Mouse (Mus musculus) left cerebral cortex, postnatal 10 days (tissue): ENCODE measurements around the gene Cul4a. TPM values are rescaled to one million over a fixed set of nuclear protein-coding genes. Genes with fewer than 3 reads are reported as not detected.

Experiments used
- DNase-seq, 2 experiments: peaks; one replicate each; pipeline ENCODE4 v3.0.0; 2021 to 2022; ENCODE audit warnings: low spot score in 2 of 2, mixed read lengths in 1 of 2; ENCODE audit errors: extremely low spot score in 1 of 2
- intact Hi-C: fragments of 180-260 bp; cut with DNase I; formaldehyde crosslinking; loops from one replicate; pipeline ENCODE4 v1.15.1; 2025
- total RNA-seq, 2 experiments: library from RNA; stranded (reverse); gene quantifications; 2 replicates each; pipeline ENCODE4 v1.2.3; 2021

Cul4a gene
- total RNA-seq, 2 experiments from 2014 or later: 59.8 to 62.4 TPM

GRCm38 (mm10) chr8:13122887-13123421 is 17.5 kb downstream of the Cul4a start:
- intact Hi-C loops: no loop called here
- no peak for DNase-seq

DNA sequence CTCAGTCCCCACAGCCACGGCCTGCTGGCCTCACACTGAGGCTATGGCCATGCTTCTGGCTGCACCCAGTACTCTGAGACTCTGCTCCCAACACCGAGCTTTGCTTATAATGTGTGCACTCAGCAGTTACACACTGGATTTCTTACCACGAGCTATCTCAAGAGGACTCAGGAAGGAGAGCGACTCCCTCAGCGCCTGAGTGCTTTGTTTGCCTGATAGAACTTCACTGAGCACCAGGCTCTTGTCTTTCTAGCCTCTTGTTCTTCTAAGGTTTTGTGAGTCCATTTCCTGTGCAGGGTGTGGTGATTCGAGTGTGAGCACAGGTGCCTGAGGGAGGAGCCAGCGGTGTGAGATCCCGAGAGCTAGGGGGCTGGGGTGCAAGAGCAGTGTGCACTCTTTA is 19.5 kb downstream of the Cul4a start:
- DNase-seq: no peak
- intact Hi-C loops: no loop called here

DNA sequence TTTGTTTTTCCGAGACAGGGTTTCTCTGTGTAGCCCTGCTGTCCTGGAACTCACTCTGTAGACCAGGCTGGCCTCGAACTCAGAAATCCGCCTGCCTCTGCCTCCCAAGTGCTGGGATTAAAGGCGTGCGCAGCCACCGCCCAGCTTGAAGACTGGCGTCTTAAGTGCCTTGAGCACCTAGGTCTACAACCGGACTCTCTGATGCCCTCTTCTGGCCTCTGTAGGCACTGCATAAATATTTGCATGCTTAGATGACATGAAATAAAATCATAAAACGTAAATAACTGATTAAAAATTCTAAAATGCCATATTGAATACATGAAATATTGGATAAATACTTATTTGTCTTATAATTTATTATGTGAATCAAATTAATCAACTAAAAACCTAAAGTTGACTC is 26.8 kb downstream of the Cul4a start:
- intact Hi-C loops: loop anchor here (10.0 kb wide), 1 partner anchor 237 kb away; no protein-coding TSS in a partner anchor
- peak in 1 of 2 experiments; percentile 49 for DNase-seq

DNA sequence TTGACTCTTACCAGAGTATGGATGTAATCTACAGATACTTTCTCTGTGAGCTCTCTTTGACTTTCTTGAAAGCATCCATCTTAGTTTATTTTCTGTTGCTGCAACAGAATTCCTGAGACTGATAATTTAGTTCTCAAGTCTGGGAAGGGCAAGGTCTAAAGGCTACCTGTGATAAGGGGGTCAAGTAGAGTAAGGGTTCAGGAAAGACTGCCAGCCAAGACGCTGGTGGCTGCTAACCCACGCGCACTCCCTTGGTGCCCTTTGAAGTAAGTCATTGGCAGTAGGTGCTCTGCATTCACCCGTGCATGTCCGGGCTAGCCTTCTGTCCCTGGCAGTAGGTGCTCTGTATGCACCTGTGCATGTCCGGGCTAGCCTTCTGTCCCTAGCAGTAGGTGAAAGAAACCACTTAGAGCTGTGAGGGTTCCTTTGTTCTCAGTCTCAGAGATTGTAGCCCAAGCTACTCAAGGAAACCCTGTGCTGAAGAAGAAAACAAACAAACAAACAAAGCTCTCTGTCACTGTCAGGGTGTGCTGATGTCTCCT is 34.3 kb downstream of the Cul4a start:
- peak in 1 of 2 experiments; percentile 6 for DNase-seq
- intact Hi-C loops: loop anchor here (5.0 to 10.0 kb wide), 2 partner anchors 57 to 245 kb away; no protein-coding TSS in a partner anchor

DNA sequence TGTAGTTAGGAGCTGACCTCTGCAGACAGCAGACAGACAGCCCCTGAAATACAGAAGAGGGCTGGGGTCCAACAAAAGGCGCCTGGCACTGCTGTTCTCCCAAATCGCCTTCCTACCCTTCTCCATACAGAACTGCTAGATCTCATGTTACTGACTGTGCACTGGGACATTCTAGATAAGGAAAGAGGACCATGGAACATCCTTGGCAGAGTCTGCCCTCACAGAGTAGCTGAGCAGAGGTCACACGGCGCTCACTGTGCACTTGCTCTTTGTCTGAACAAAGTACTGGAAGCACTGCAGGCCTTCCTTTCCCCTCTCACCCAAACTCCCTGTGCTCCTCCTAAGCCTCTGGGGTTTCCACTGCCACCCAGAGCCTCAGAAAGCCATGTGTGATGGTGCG is 36.3 kb downstream of the Cul4a start:
- DNase-seq: no peak
- intact Hi-C loops: no loop called here

DNA sequence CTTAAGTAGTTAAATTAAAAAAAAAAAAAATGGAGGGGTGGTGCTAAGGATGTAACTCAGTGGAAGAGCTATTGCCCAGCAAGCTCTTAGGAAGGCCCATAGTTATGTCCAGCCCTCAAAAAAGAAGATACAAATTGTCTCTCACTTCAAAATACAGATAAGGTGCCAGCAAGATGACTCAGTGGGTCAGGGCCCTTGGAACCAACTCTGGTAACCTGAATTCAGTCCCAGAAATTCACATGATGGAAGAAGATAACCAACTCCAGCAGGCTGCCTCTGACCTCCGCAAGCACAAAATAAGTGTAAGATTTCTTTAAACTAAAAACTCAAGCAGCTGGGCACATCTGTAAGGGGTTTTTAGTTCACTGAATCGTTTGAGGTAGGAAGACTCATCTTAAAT is 43.1 kb downstream of the Cul4a start:
- intact Hi-C loops: no loop called here
- DNase-seq: no peak

GRCm38 (mm10) chr8:13149287-13149686 is 43.9 kb downstream of the Cul4a start:
- intact Hi-C loops: no loop called here
- no peak for DNase-seq

DNA sequence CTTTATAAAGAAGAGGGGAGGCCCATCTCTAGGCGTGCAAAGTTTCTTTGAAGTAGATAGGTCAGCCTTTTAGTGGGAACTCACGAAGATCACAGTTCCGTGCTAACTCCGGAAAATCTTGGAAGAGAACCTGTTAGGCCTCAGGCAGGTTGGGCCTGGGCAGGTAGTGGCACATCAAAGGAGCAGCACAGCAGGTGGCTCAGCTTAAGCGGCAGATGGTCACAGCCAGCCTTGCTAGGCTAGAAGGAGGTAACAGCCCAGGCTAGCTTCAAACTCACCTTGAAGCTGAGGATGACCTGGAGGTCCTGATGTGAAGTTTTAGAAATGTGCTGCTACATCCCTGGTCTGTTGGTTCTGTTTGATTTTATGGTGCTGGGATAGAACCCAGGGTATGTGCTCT is 44.4 kb downstream of the Cul4a start:
- intact Hi-C loops: no loop called here

GRCm38 (mm10) chr8:13150929-13151328 is 45.5 kb downstream of the Cul4a start:
- intact Hi-C loops: no loop called here
- no peak for DNase-seq

More for the DNA sequence above, 44.4 kb downstream of the Cul4a start:
- no peak for DNase-seq

DNA sequence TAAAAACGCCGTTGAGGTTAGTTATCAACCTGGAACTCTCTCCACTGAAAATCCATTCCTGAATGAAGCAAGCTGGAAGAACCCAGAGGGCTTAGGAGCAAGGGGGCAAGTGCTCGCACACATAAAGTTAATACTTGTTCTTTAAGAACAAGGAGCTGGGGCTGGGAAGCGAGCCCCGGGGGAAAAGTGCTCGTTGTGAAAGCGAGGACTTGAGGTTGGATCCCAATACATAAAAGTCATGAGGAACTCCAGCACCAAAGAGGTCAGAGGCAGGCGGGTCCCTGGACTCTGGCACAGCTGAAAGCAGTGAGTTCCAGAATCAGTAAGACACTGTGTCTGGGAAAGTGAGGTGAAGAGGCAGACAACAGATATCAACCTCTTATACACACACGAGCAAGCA is 48.7 kb downstream of the Cul4a start:
- intact Hi-C loops: no loop called here
- no peak for DNase-seq

- intact Hi-C loops: loop anchor here (5.0 kb wide), 1 partner anchor 57 kb away; no protein-coding TSS in a partner anchor
- no peak for DNase-seq
These were observed 49.9 kb downstream of the Cul4a start for GRCm38 (mm10) chr8:13155358-13155757.

GRCm38 (mm10) chr8:13156327-13157097 is 51.1 kb downstream of the Cul4a start:
- intact Hi-C loops: loop anchor here (5.0 kb wide), 1 partner anchor 56 kb away; no protein-coding TSS in a partner anchor
- DNase-seq: no peak

GRCm38 (mm10) chr8:13158718-13159376 is 53.4 kb downstream of the Cul4a start, which contains the start of gene Lamp1:
Gene Lamp1, plus strand, starts transcription at chr8:13159161.
- DNase-seq: peak; percentile 99 to 100
- intact Hi-C loops: loop anchor here (5.0 kb wide), 1 partner anchor 53 kb away; no protein-coding TSS in a partner anchor

GRCm38 (mm10) chr8:13159377-13159881 is 54.0 kb downstream of the Cul4a start:
- intact Hi-C loops: loop anchor here (5.0 kb wide), 1 partner anchor 53 kb away; no protein-coding TSS in a partner anchor
- no peak for DNase-seq

DNA sequence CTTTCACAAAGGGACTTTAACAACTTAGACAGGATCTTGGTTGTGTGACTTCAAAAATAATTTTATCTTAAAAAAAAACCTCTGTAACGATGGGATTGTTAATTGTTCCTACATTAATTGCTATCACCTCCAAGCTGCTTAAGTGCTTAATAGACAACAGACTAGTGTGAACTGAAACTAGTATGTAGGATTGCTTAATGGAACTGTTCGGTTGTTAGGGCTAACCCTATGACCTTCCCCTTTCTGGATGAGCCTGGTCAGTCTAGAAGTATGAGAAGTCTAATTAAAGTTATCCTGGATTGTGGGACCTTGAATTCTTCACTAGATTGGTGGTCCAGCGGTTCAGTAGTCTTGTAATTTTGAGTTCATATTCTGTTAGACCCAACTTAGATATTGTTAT is 55.3 kb downstream of the Cul4a start:
- no peak for DNase-seq
- intact Hi-C loops: no loop called here

- intact Hi-C loops: no loop called here
- no peak for DNase-seq
These were observed 56.7 kb downstream of the Cul4a start for GRCm38 (mm10) chr8:13162098-13162497.

GRCm38 (mm10) chr8:13163563-13163962 is 58.1 kb downstream of the Cul4a start:
- intact Hi-C loops: no loop called here
- no peak for DNase-seq

- no peak for DNase-seq
- intact Hi-C loops: no loop called here
These were observed 58.9 kb downstream of the Cul4a start for GRCm38 (mm10) chr8:13164361-13164760.

- no peak for DNase-seq
- intact Hi-C loops: no loop called here
These were observed 65.1 kb downstream of the Cul4a start for GRCm38 (mm10) chr8:13170510-13170909.
